Mouse (Mus musculus): Measurements from ENCODE around the gene Gm10053. TPM values are rescaled to one million over a fixed set of nuclear protein-coding genes. Genes with fewer than 3 reads are reported as not detected.

The Gm10053 gene
- total and polyA plus RNA-seq, 2 experiments from 2014 or later: 40.3 to 363 TPM

DNA sequence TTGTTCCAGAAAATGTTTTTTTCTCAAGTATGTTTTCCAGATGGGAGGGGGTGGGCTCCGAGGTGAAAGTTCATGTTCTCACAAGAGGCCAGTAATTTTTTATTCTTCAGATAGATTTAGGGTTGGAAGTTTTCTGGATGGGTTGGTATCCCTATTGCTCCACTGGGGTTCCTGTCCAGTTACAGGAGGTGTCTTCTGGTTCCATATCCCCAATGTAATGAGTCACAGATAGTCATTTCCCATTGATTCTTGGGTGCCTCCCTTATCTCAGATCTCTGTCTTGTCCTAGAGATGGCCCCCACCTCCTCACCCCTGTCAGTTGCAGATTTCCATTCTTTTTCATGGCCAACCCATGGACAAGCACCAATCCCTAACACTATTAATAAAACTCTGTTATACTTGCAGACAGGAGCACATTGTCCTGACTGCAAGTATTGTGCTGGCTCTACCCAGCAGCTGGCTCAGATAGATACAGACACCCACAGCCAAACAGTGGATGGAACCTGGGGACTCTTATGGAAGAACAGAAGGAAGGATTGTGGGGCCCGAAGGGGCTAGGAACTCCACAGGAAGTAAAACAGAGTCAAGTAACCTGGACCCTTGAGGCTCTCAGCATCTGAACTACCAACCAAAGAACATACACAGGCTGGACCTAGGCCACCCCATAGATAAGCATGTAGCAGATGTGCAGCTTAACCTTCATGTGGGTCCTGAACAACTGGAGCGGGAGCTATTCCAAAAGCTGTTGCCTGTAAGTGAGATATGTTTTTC is 33.1 kb downstream of the Gm10053 start:
- no peak for TF ChIP-seq CTCF (IDR thresholded peaks at IDR 0.05; ENCODE audit: low read depth)
- Histone ChIP-seq H3K9ac (replicated peaks; ENCODE audit: low read length) (no peak overlapping the region), H3K27me3 (ENCODE audit: insufficient read depth, low read length) (no peaks in the 10 kb centered on the region), H3K4me3 (ENCODE audit: low read length) (no peak overlapping the region), H3K27ac (no peak overlapping the region), H3K4me1 (ENCODE audit: insufficient read depth, low read length) (no peaks in the 10 kb centered on the region), H3K36me3 (ENCODE audit: insufficient read depth, low read length) (no peaks in the 10 kb centered on the region), H3K4me2 (ENCODE audit: low read depth, low read length) (no peak overlapping the region), H3K9me3 (ENCODE audit: low read length) (no peaks in the 10 kb centered on the region)
- 92% methylated on average over 3 of the region's 3 CpGs for WGBS
- ATAC-seq (no peak), DNase-seq (ENCODE audit: low spot score) (no peak)

DNA sequence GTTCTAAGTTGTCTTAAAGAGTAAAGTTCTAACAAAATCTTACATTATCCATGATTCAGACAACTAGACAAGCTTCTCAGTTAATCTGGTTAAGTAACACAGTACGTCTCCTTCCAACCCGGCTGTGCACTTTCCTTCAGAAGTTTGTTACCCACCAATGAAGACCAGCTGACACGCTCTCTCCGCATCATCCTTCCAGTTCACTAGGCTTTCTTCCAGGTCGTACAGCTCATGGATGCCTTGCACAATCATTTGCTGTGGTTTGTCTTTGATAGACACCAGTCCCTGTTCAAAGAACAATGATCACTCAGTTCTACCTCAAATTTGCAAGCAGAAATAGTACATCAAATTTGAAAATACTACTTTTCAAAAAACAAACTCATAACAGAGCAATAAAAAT is 45.4 kb downstream of the Gm10053 start:
- Histone ChIP-seq H3K9ac (replicated peaks; ENCODE audit: low read length) (no peak overlapping the region), H3K4me1 (ENCODE audit: insufficient read depth, low read length) (no peaks in the 10 kb centered on the region), H3K4me3 (ENCODE audit: low read length) (no peak overlapping the region), H3K4me2 (ENCODE audit: low read depth, low read length) (no peak overlapping the region), H3K36me3 (ENCODE audit: insufficient read depth, low read length) (0 out of 2 replicates have a peak, but pooled peaks cover 5% of the 10 kb centered on the region), H3K27ac (no peak overlapping the region), H3K27me3 (ENCODE audit: insufficient read depth, low read length) (no peaks in the 10 kb centered on the region), H3K9me3 (ENCODE audit: low read length) (no peaks in the 10 kb centered on the region)
- 90% methylated on average over 5 of the region's 5 CpGs for WGBS
- DNase-seq (ENCODE audit: low spot score) (no peak), ATAC-seq (no peak)
- no peak for TF ChIP-seq CTCF (IDR thresholded peaks at IDR 0.05; ENCODE audit: low read depth)

Other genes starting within 250 kb of the Gm10053 start
- gene Tmem252, start 201.7 kb upstream of the Gm10053 start, total RNA-seq (2014; rRNA removed): 0.42 and 0.72 TPM in 2 replicates
- 1.9 and 2.0 TPM in 2 replicates for gene Tmem252, start 201.7 kb upstream of the Gm10053 start, polyA plus RNA-seq (2015; fragmentation: Nextera tagmentation; extraction: Ambion mirVana)
- 33.1 and 33.3 TPM in 2 replicates for gene Pgm5, start 13.8 kb upstream of the Gm10053 start, total RNA-seq (2014; rRNA removed)
- gene Pgm5, start 13.8 kb upstream of the Gm10053 start, polyA plus RNA-seq (2015; fragmentation: Nextera tagmentation; extraction: Ambion mirVana): 1.4 and 2.1 TPM in 2 replicates
- not detected in 2 replicates for gene Foxd4, start 25.5 kb downstream of the Gm10053 start, total RNA-seq (2014; rRNA removed)
- 0.14 TPM in 1 of 2 replicates, not detected in the other for gene Foxd4, start 25.5 kb downstream of the Gm10053 start, polyA plus RNA-seq (2015; fragmentation: Nextera tagmentation; extraction: Ambion mirVana)
- gene Cbwd1, start 85.9 kb downstream of the Gm10053 start, total RNA-seq (2014; rRNA removed): 7.3 and 12.8 TPM in 2 replicates
- gene Cbwd1, start 85.9 kb downstream of the Gm10053 start, polyA plus RNA-seq (2015; fragmentation: Nextera tagmentation; extraction: Ambion mirVana): 8.3 and 10.4 TPM in 2 replicates
- gene Dock8, start 123.8 kb downstream of the Gm10053 start, total RNA-seq (2014; rRNA removed): 1.3 and 2.9 TPM in 2 replicates
- 0.40 and 1.1 TPM in 2 replicates for gene Dock8, start 123.8 kb downstream of the Gm10053 start, polyA plus RNA-seq (2015; fragmentation: Nextera tagmentation; extraction: Ambion mirVana)